Mouse (Mus musculus): ENCODE data around the gene Heg1. TPM values are rescaled to one million over a fixed set of nuclear protein-coding genes. Genes with fewer than 3 reads are reported as not detected.
A peak's percentile ranks its signal among the peaks of the same experiment; 100 is the strongest.

Heg1 gene
- polyA plus RNA-seq, 1 experiment from 2014 or later = 39.8 TPM

GRCm38 (mm10) chr16:33728427-33728826 is 44.3 kb downstream of the Heg1 start:
- no peak for ATAC-seq (replicated peaks; ENCODE audit: low FRiP score)
- Histone ChIP-seq H3K9me3 (ENCODE audit: control insufficient read depth, low read length) (peaks cover 5% of the 10 kb centered on the region; the same call in 1 of the 2 replicates), H3K4me1 (replicated peaks; ENCODE audit: control insufficient read depth, insufficient read depth, low read length) (no peaks in the 10 kb centered on the region), H3K4me3 (ENCODE audit: low read depth, low read length) (no peak overlapping the region), H3K4me2 (ENCODE audit: low read depth, low read length, severe bottlenecking) (no peak overlapping the region), H3K36me3 (ENCODE audit: control insufficient read depth, insufficient read depth, low read length) (peaks cover 21% of the 10 kb centered on the region), H3K9ac (ENCODE audit: low read length) (no peak overlapping the region), H3K27me3 (ENCODE audit: control insufficient read depth, insufficient read depth, low read length) (no peaks in the 10 kb centered on the region), H3K27ac (ENCODE audit: low read depth, low read length) (no peak overlapping the region)
- WGBS = 65% methylated on average over 13 of the region's 13 CpGs
- no peak for DNase-seq (ENCODE audit: low spot score)

GRCm38 (mm10) chr16:33731291-33731690 is 47.1 kb downstream of the Heg1 start:
- Histone ChIP-seq H3K9me3 (ENCODE audit: control insufficient read depth, low read length) (no peaks in the 10 kb centered on the region), H3K27me3 (ENCODE audit: control insufficient read depth, insufficient read depth, low read length) (no peaks in the 10 kb centered on the region), H3K36me3 (ENCODE audit: control insufficient read depth, insufficient read depth, low read length) (peaks cover 14% of the 10 kb centered on the region), H3K9ac (ENCODE audit: low read length) (no peak overlapping the region), H3K4me2 (ENCODE audit: low read depth, low read length, severe bottlenecking) (no peak overlapping the region), H3K27ac (ENCODE audit: low read depth, low read length) (no peak overlapping the region), H3K4me1 (replicated peaks; ENCODE audit: control insufficient read depth, insufficient read depth, low read length) (peaks cover 17% of the 10 kb centered on the region; the same call in 1 of the 2 replicates), H3K4me3 (ENCODE audit: low read depth, low read length) (no peak overlapping the region)
- DNase-seq (ENCODE audit: low spot score) (no peak), ATAC-seq (replicated peaks; ENCODE audit: low FRiP score) (no peak)
- WGBS = 93% methylated on average over 12 of the region's 12 CpGs

DNA sequence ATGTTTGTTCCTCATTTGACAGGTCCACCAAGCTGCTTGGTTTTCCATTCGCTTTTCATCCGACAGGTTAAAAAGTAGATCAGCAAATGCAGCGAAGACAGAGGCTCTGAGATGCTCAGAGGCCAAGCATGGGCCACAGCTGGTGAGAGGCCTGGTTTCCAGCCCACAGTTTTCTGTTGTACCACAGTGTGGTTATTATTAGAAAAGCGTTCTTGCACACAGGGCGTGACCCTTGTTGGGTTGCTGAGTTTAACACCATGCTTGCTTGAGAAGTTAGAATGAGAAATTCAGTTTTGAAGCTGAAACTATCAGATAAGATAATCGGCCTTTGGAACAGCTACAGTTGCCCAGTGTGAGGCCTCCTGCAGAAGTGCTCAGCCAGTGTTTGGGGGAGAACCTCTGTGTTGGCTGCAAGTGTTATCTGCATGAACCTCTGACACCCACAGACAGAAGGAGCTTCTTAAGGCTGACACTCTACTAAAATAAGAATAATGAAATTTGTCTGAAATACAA is 48.1 kb downstream of the Heg1 start:
- no peak for DNase-seq (ENCODE audit: low spot score)
- Histone ChIP-seq H3K9me3 (ENCODE audit: control insufficient read depth, low read length) (no peaks in the 10 kb centered on the region), H3K9ac (ENCODE audit: low read length) (no peak overlapping the region), H3K4me2 (ENCODE audit: low read depth, low read length, severe bottlenecking) (no peak overlapping the region), H3K36me3 (ENCODE audit: control insufficient read depth, insufficient read depth, low read length) (peaks cover 4% of the 10 kb centered on the region; the same call in 1 of the 2 replicates), H3K4me3 (ENCODE audit: low read depth, low read length) (no peak overlapping the region), H3K27me3 (ENCODE audit: control insufficient read depth, insufficient read depth, low read length) (no peaks in the 10 kb centered on the region), H3K4me1 (replicated peaks; ENCODE audit: control insufficient read depth, insufficient read depth, low read length) (peaks cover 20% of the 10 kb centered on the region), H3K27ac (ENCODE audit: low read depth, low read length) (no peak overlapping the region)
- WGBS = 85% methylated on average over 6 of the region's 6 CpGs
- ATAC-seq (replicated peaks; ENCODE audit: low FRiP score) = no peak

GRCm38 (mm10) chr16:33732846-33733580 is 48.8 kb downstream of the Heg1 start:
- Histone ChIP-seq H3K4me3 (ENCODE audit: low read depth, low read length) (no peak overlapping the region), H3K27ac (ENCODE audit: low read depth, low read length) (peak overlapping the region; percentile 46; the same call in 1 of the 2 replicates), H3K4me1 (replicated peaks; ENCODE audit: control insufficient read depth, insufficient read depth, low read length) (peaks cover 23% of the 10 kb centered on the region), H3K9ac (ENCODE audit: low read length) (no peak overlapping the region), H3K36me3 (ENCODE audit: control insufficient read depth, insufficient read depth, low read length) (no peaks in the 10 kb centered on the region; the same call in 1 of the 2 replicates), H3K4me2 (ENCODE audit: low read depth, low read length, severe bottlenecking) (no peak overlapping the region), H3K27me3 (ENCODE audit: control insufficient read depth, insufficient read depth, low read length) (no peaks in the 10 kb centered on the region), H3K9me3 (ENCODE audit: control insufficient read depth, low read length) (no peaks in the 10 kb centered on the region)
- DNase-seq (ENCODE audit: low spot score) = no peak
- ATAC-seq (replicated peaks; ENCODE audit: low FRiP score) = no peak
- 73% methylated on average over 15 of the region's 15 CpGs for WGBS

DNA sequence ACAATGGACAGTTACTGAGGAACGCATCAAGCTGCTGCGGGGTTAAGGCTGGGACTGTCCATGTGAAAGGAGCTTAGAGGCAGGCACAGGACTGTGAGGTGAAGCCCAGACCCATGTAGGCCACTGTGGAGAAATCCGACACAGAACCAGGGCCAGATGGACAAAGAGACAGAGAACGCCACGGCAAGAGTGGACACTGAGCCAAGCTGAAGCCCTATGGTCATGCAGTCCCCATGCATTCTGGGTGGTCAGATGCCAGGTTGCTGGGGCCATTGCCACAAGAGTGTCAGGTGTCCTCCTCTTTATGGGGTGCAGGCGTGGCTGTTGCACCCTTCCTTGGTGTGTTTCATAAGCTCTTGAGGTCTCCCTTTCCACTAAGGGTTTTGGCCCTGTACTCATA is 49.7 kb downstream of the Heg1 start:
- ATAC-seq (replicated peaks; ENCODE audit: low FRiP score) (peak; percentile 55; the same call in 1 of the 2 replicates), DNase-seq (ENCODE audit: low spot score) (no peak)
- H3K4me1 ChIP-seq (replicated peaks; ENCODE audit: control insufficient read depth, insufficient read depth, low read length) = peaks cover 23% of the 10 kb centered on the region
- no peak overlapping the region for H3K4me2 ChIP-seq (ENCODE audit: low read depth, low read length, severe bottlenecking)
- H3K9ac ChIP-seq (ENCODE audit: low read length) = no peak overlapping the region
- no peaks in the 10 kb centered on the region for H3K27me3 ChIP-seq (ENCODE audit: control insufficient read depth, insufficient read depth, low read length)
- peak overlapping the region; percentile 81 for H3K27ac ChIP-seq (ENCODE audit: low read depth, low read length)
- H3K4me3 ChIP-seq (ENCODE audit: low read depth, low read length) = no peak overlapping the region
- WGBS = 81% methylated on average over 6 of the region's 6 CpGs
- no peaks in the 10 kb centered on the region for H3K9me3 ChIP-seq (ENCODE audit: control insufficient read depth, low read length)
- H3K36me3 ChIP-seq (ENCODE audit: control insufficient read depth, insufficient read depth, low read length) = no peaks in the 10 kb centered on the region; the same call in 1 of the 2 replicates

GRCm38 (mm10) chr16:33734545-33734944 is 50.4 kb downstream of the Heg1 start:
- Histone ChIP-seq H3K4me1 (replicated peaks; ENCODE audit: control insufficient read depth, insufficient read depth, low read length) (peaks cover 26% of the 10 kb centered on the region), H3K27ac (ENCODE audit: low read depth, low read length) (peak overlapping the region; percentile 81), H3K4me2 (ENCODE audit: low read depth, low read length, severe bottlenecking) (no peak overlapping the region), H3K9ac (ENCODE audit: low read length) (no peak overlapping the region), H3K4me3 (ENCODE audit: low read depth, low read length) (no peak overlapping the region), H3K9me3 (ENCODE audit: control insufficient read depth, low read length) (no peaks in the 10 kb centered on the region), H3K27me3 (ENCODE audit: control insufficient read depth, insufficient read depth, low read length) (no peaks in the 10 kb centered on the region), H3K36me3 (ENCODE audit: control insufficient read depth, insufficient read depth, low read length) (no peaks in the 10 kb centered on the region; the same call in 1 of the 2 replicates)
- ATAC-seq (replicated peaks; ENCODE audit: low FRiP score) (peak; percentile 89), DNase-seq (ENCODE audit: low spot score) (peak; percentile 75)
- WGBS = 16% methylated on average over 10 of the region's 10 CpGs

DNA sequence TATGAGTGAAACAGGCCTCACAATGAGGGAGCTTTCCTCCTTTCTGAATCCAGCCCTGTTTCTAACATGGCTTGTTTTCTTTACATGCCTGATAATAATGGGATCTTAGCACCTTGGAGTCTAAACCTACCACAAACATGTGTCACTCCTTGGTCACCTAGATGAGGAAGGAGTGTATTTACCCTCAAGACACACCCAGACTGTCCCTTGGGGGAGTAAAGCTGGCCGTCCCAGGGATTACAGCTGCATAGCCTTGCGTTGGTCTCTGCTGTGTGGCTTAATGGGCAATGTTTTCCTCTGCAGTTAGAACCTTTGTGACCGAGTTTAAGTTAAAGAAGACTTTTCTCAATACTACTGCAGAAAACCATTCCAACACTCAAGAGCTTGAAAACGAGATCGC is 51.1 kb downstream of the Heg1 start:
- ATAC-seq (replicated peaks; ENCODE audit: low FRiP score) (no peak), DNase-seq (ENCODE audit: low spot score) (no peak)
- H3K9me3 ChIP-seq (ENCODE audit: control insufficient read depth, low read length) = no peaks in the 10 kb centered on the region
- peak overlapping the region; percentile 81 for H3K27ac ChIP-seq (ENCODE audit: low read depth, low read length)
- no peaks in the 10 kb centered on the region for H3K27me3 ChIP-seq (ENCODE audit: control insufficient read depth, insufficient read depth, low read length)
- no peak overlapping the region for H3K4me3 ChIP-seq (ENCODE audit: low read depth, low read length)
- H3K4me1 ChIP-seq (replicated peaks; ENCODE audit: control insufficient read depth, insufficient read depth, low read length) = peaks cover 26% of the 10 kb centered on the region
- 31% methylated on average over 5 of the region's 5 CpGs for WGBS
- no peak overlapping the region for H3K4me2 ChIP-seq (ENCODE audit: low read depth, low read length, severe bottlenecking)
- H3K9ac ChIP-seq (ENCODE audit: low read length) = 0 out of 2 replicates have a peak overlapping the region, but pooled peaks have one; percentile 23
- H3K36me3 ChIP-seq (ENCODE audit: control insufficient read depth, insufficient read depth, low read length) = no peaks in the 10 kb centered on the region; the same call in 1 of the 2 replicates

DNA sequence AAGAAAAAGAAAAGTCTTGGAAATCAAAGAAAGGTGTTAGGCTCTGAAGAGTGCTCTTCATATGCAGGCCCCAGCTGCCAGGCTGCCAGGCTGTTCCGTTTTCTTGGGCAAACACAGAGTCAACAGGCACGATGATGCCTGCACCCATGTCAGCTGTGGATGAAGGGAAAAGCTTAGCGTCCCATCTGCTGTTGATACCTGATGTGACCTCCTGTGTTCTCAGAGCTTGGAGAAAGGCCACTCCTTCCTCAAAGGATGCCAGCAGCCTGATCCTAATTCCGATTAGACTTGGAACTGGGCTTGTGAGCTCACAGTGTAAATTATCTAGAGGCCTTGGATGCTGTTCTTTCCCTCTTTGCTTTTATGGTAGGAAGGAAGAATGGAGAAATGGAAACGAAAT is 51.6 kb downstream of the Heg1 start:
- no peak overlapping the region for H3K4me3 ChIP-seq (ENCODE audit: low read depth, low read length)
- WGBS = 49% methylated on average over 5 of the region's 5 CpGs
- H3K27ac ChIP-seq (ENCODE audit: low read depth, low read length) = no peak overlapping the region; the same call in 1 of the 2 replicates
- no peaks in the 10 kb centered on the region for H3K27me3 ChIP-seq (ENCODE audit: control insufficient read depth, insufficient read depth, low read length)
- no peaks in the 10 kb centered on the region; the same call in 1 of the 2 replicates for H3K36me3 ChIP-seq (ENCODE audit: control insufficient read depth, insufficient read depth, low read length)
- H3K9me3 ChIP-seq (ENCODE audit: control insufficient read depth, low read length) = no peaks in the 10 kb centered on the region
- H3K4me1 ChIP-seq (replicated peaks; ENCODE audit: control insufficient read depth, insufficient read depth, low read length) = peaks cover 29% of the 10 kb centered on the region
- no peak for DNase-seq (ENCODE audit: low spot score)
- no peak for ATAC-seq (replicated peaks; ENCODE audit: low FRiP score)
- no peak overlapping the region for H3K4me2 ChIP-seq (ENCODE audit: low read depth, low read length, severe bottlenecking)
- no peak overlapping the region for H3K9ac ChIP-seq (ENCODE audit: low read length)

Data from forebrain, embryonic 11.5 days (tissue).